Mouse (Mus musculus): ENCODE results near the gene Tvp23a.

GRCm38 (mm10) chr16:10447264-10447594 lies at the start of gene Tvp23a:
- TF ChIP-seq CTCF (IDR thresholded peaks at IDR 0.05; ENCODE audit: low read depth, low read length), result no peak
- no peak for TF ChIP-seq POLR2A (IDR thresholded peaks at IDR 0.05; ENCODE audit: extremely low read depth, insufficient read depth, low read length)
